Mouse (Mus musculus): Measurements from ENCODE around the gene Lsm4. TPM values are rescaled to one million over a fixed set of nuclear protein-coding genes. Genes with fewer than 3 reads are reported as not detected.

Lsm4 gene
- total RNA-seq, 2 experiments from 2014 or later: 66.2 to 67.4 TPM

GRCm38 (mm10) chr8:70675336-70675735 lies 2.3 kb downstream of the Lsm4 start:
- no peak for DNase-seq (ENCODE audit: extremely low spot score in 1 of 2, low spot score in 1 of 2)

DNA sequence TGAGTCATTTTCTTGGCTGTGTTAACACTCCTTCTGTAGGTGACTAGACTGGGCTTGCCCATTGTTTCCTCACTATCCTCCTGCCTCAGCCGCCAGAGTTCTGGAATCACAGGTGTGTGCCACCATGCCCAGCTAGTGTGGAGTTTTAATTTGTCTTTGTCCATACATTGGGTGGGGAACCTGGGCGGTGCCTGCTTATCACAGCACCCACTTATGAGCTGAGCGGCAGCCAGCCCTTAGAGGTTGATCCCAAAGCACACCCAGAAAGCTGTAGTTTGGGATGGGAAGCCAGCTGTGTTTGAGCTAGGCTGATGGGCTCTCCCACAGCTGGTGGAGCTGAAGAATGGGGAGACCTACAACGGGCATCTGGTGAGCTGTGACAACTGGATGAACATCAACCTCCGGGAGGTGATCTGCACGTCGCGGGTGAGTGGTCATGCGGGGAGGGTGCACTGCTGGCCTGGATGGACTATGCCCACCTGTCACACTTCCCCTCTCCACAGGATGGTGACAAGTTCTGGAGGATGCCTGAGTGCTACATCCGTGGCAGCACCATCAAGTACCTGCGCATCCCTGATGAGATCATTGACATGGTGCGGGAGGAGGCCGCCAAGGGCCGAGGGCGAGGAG lies 4.5 kb downstream of the Lsm4 start:
- no peak for DNase-seq (ENCODE audit: extremely low spot score in 1 of 2, low spot score in 1 of 2)

DNA sequence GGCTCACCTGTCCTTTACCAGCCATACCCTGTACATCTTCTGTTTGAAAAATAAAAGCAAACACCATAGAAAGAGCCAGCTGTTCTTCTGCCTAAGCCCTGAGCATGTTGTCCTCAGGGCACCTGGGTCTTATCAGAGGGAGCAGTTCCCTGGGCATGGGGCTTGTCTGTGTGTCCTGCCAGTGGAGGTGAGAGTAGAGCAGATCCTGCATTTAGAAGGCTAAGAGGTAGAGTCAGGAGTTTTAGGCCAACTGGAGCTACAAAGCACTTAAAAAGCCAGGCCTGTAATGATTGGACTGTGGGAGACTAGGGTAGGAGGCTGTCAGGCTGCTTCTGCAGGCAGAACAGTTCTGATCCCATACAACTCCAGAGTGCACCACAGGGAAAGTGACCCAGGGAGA lies 5.6 kb downstream of the Lsm4 start:
- no peak for DNase-seq (ENCODE audit: extremely low spot score in 1 of 2, low spot score in 1 of 2)

- no peak for DNase-seq (ENCODE audit: extremely low spot score in 1 of 2, low spot score in 1 of 2)
Measured at GRCm38 (mm10) chr8:70679404-70679803, 6.4 kb downstream of the Lsm4 start.

DNA sequence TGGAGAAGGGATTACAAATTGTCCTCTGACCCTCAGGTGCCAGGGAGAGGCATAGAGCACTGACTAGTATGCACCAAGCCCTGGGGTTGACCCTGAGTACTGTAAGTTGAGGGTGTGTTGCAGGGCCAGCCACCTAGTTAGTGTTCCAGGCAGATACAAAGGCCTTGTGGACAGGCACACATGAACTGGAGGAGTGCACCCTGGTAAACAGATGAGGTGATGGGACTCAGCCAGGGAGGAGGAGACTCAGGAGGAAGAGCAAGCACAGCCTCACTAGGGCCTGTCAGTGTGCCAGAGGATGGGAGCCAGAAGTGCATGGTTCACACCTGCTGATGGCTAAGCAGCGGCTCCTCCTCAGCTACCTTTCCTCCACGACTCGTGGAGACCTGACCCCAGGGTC lies 7.0 kb downstream of the Lsm4 start:
- no peak for DNase-seq (ENCODE audit: extremely low spot score in 1 of 2, low spot score in 1 of 2)

DNA sequence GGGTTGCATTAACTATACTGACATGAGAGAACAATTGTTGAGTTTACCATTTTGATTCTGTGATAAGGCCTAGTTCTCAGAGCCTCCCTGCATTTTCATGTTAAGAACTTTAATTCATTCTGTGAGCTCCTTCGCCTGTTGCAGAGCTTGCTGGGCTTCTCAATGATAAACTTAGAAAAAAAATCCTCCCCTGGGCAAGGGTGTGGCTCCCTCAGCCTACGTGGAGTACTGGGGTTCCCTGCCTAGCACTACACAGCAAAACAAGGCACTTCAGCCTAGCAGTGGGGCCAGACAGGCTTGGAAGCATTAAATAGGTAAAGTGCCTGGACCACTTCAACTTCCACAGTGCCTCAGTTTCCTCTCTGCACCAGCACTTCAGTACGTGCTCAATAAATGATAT lies 8.4 kb downstream of the Lsm4 start:
- DNase-seq (ENCODE audit: extremely low spot score in 1 of 2, low spot score in 1 of 2): no peak

GRCm38 (mm10) chr8:70682193-70682592 lies 9.1 kb downstream of the Lsm4 start:
- no peak for DNase-seq (ENCODE audit: extremely low spot score in 1 of 2, low spot score in 1 of 2)

GRCm38 (mm10) chr8:70682692-70683091 lies 9.6 kb downstream of the Lsm4 start:
- no peak for DNase-seq (ENCODE audit: extremely low spot score in 1 of 2, low spot score in 1 of 2)

DNA sequence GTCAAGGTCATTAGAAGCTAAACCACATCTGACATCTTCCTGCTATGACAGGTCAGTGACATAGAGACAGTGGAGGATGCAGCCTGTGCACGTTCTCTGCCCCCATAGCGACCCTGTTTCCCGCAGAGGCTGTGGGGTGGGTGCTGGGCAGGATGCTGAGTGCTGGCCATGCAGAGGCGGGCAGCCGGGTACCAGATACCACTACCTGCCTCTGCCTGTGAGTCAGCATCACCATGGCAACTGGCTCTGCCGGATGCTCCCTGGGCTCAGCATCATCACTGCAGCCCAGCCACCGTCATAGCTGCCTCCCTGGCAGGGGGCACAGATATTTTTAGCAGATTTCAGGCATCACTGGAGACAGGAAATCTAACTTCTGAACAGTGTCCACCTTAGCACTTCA lies 11.2 kb downstream of the Lsm4 start:
- peak in 1 of 2 experiments; percentile 45 for DNase-seq (ENCODE audit: extremely low spot score in 1 of 2, low spot score in 1 of 2)

GRCm38 (mm10) chr8:70687576-70687975 lies 14.5 kb downstream of the Lsm4 start:
- no peak for DNase-seq (ENCODE audit: extremely low spot score in 1 of 2, low spot score in 1 of 2)

GRCm38 (mm10) chr8:70688136-70688535 lies 15.1 kb downstream of the Lsm4 start:
- DNase-seq (ENCODE audit: extremely low spot score in 1 of 2, low spot score in 1 of 2): no peak

- no peak for DNase-seq (ENCODE audit: extremely low spot score in 1 of 2, low spot score in 1 of 2)
Measured at GRCm38 (mm10) chr8:70689892-70690390, 16.9 kb downstream of the Lsm4 start.

DNA sequence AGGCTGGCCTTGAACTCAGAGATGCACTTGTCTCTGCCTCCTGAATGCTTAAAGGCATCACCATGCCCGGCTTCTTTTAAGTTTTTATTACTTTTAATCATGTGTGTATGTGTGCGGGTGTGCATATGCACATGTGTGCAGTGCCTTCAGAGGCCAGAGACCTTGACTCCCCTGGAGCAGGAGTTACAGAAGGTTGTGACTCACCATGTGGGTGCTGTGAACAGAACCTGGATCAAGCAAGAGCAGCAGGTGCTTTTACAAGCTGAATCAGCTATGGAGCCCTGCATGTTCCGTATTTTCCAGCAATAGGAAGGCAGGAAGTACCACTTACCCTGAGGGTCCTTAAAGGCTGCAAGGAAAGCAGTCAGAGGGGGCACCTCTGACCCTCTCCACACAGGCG lies 18.2 kb downstream of the Lsm4 start:
- DNase-seq (ENCODE audit: extremely low spot score in 1 of 2, low spot score in 1 of 2): no peak

GRCm38 (mm10) chr8:70691727-70692231 lies 18.7 kb downstream of the Lsm4 start:
- peak in 1 of 2 experiments; percentile 27 for DNase-seq (ENCODE audit: extremely low spot score in 1 of 2, low spot score in 1 of 2)

DNA sequence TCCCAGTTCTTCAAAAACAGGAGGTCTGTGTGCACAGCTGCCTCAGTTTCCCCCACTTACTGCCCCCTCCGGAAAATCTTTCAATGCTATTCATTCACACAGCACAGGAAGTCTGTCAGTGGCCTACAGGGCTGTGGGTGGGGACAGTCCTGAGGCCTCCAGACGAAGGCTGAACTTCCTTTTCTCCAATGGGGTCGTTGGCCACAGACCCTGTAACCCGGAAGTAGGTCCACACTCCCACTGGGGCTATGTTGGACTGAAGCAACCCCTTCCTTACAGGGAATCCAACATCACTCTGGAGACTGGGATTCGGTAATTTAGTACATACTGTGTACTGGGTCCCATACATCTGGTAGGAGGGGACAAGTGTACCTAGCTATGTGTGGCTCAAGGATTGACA lies 20.6 kb downstream of the Lsm4 start:
- DNase-seq (ENCODE audit: extremely low spot score in 1 of 2, low spot score in 1 of 2): no peak

DNA sequence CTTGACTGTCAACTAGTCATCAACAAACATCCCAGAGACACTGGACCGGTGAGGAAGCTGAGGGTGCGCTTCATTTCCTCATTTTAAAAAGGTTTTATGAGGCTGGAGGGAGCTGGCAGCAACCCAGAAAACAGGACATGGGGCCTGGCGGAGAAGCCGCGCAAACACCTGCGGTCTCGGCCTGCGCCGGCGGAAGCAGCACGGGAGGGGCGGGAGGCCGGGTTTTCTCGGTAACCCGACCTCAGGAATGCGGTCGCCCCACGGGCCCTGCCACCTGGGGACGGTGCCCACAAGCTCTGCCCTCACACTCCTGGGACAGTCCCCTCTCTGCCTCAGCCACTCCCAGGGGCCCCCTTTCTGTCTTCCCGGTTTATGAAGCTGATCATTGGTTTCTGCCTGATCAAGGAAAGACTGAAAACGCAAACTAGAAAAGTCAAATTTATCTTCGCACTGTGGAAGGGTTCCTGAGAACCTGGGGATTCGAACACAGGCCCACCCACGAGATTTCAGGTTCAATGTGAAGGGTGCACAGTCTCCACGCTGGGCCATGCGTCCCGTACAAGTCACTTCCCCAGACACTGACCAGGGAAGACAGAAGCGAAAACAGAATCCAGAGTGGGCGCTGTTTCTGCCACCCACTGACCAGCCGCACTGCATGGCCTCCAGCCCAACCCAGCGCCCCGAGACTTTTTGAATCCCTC lies 22.4 kb downstream of the Lsm4 start:
- no peak for DNase-seq (ENCODE audit: extremely low spot score in 1 of 2, low spot score in 1 of 2)

- peak in 1 of 2 experiments; percentile 40 for DNase-seq (ENCODE audit: extremely low spot score in 1 of 2, low spot score in 1 of 2)
Measured at GRCm38 (mm10) chr8:70696019-70696885, 23.2 kb downstream of the Lsm4 start.

GRCm38 (mm10) chr8:70696946-70697345 lies 23.9 kb downstream of the Lsm4 start:
- no peak for DNase-seq (ENCODE audit: extremely low spot score in 1 of 2, low spot score in 1 of 2)

DNA sequence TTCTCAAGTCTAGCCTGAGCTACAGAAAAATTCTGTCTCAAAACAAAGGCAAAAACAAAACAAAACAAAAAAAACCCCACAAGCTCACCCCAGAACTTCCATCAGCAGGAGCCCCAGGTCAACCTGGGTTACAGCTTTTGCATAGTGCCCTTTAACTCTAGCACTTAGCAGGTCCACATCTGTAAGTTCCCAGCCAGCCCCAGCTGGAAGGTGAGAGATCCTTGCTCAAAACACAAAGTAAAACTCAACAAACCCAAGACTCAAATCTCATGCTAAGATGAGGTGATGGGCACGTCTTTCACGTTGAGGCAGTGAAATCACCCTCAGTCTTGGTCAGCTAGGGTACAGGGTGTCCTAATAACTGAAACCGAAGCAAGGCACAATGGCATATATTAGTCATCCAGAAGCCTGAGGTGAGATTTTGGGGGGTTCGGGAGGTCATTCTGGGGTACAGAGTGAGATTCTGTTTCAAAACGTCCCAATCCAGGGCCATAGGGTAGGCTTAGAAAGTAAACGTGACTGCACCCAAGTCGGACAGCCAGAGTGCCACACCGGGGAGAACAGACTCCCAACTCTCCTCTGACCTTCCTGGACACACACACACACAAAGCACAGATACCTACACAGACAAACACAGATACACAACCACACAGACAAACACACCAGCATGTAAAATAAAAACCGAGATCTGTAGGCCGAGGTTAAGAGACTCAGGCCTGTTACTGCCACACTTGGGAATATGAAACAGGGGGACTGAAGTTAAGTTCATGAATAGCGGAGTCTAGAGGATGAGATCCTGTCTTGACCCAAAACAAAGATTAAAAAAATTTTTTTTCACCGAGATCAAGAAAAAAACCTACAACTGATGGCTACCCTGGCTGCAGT lies 24.6 kb downstream of the Lsm4 start:
- no peak for DNase-seq (ENCODE audit: extremely low spot score in 1 of 2, low spot score in 1 of 2)

Data from layer of hippocampus, postnatal 25 days (tissue).